Mouse (Mus musculus) adrenal gland (tissue): ENCODE results near the gene Fbxl8.
"Not testable (repeated sequence)": the region's sequence is repeated elsewhere in the genome, so short reads cannot be mapped to it uniquely, and the experiment has no call there.

Source experiments
- intact Hi-C: fragments of 180-260 bp; cut with DNase I; formaldehyde crosslinking; loops from one replicate; pipeline ENCODE4 v1.15.1; 2025

Gene Fbxl8

GRCm38 (mm10) chr8:105278911-105279334 is 14.5 kb downstream of the Fbxl8 start:
- intact Hi-C loops: no loop called here

- intact Hi-C loops: no loop called here
Measured at GRCm38 (mm10) chr8:105280567-105280966, 16.1 kb downstream of the Fbxl8 start.

- intact Hi-C loops: no loop called here
Measured at GRCm38 (mm10) chr8:105281821-105282220, 17.4 kb downstream of the Fbxl8 start.

GRCm38 (mm10) chr8:105282239-105282638 is 17.8 kb downstream of the Fbxl8 start:
- intact Hi-C loops: no loop called here

GRCm38 (mm10) chr8:105283074-105283473 is 18.6 kb downstream of the Fbxl8 start:
- intact Hi-C loops: no loop called here

GRCm38 (mm10) chr8:105285514-105285913 is 21.1 kb downstream of the Fbxl8 start:
- intact Hi-C loops: no loop called here

- intact Hi-C loops: no loop called here
Measured at GRCm38 (mm10) chr8:105286907-105287306, 22.5 kb downstream of the Fbxl8 start.

- intact Hi-C loops: no loop called here
Measured at GRCm38 (mm10) chr8:105288231-105288630, 23.8 kb downstream of the Fbxl8 start.

- intact Hi-C loops: no loop called here
Measured at GRCm38 (mm10) chr8:105288958-105289732, 24.7 kb downstream of the Fbxl8 start.

GRCm38 (mm10) chr8:105289805-105290460 is 25.5 kb downstream of the Fbxl8 start, which contains the start of gene 4931428F04Rik:
TSS of gene 4931428F04Rik (minus strand) at chr8:105289864.
- intact Hi-C loops: no loop called here

GRCm38 (mm10) chr8:105290554-105291314 is 26.3 kb downstream of the Fbxl8 start:
- intact Hi-C loops: no loop called here

- intact Hi-C loops: not testable (repeated sequence)
Measured at GRCm38 (mm10) chr8:105291364-105291763, 26.9 kb downstream of the Fbxl8 start.

GRCm38 (mm10) chr8:105291802-105292201 is 27.4 kb downstream of the Fbxl8 start:
- intact Hi-C loops: not testable (repeated sequence)

- intact Hi-C loops: no loop called here
Measured at GRCm38 (mm10) chr8:105292471-105292870, 28.0 kb downstream of the Fbxl8 start.

GRCm38 (mm10) chr8:105293405-105293804 is 29.0 kb downstream of the Fbxl8 start:
- intact Hi-C loops: no loop called here

GRCm38 (mm10) chr8:105294776-105295175 is 30.3 kb downstream of the Fbxl8 start:
- intact Hi-C loops: no loop called here

GRCm38 (mm10) chr8:105295256-105295655 is 30.8 kb downstream of the Fbxl8 start:
- intact Hi-C loops: no loop called here

GRCm38 (mm10) chr8:105295895-105296573 is 31.6 kb downstream of the Fbxl8 start, which contains the start of gene Exoc3l:
TSS of gene Exoc3l (minus strand) at chr8:105296101.
- intact Hi-C loops: no loop called here

GRCm38 (mm10) chr8:105297511-105298192 is 33.2 kb downstream of the Fbxl8 start, which contains the start of gene E2f4:
TSS of gene E2f4 (plus strand) at chr8:105297663.
- intact Hi-C loops: no loop called here
